Mouse (Mus musculus) forebrain, embryonic 13.5 days (tissue): ENCODE data around the gene Zbed4. TPM values are rescaled to one million over a fixed set of nuclear protein-coding genes. Genes with fewer than 3 reads are reported as not detected.

ENCODE experiments used
- ATAC-seq: fragments of 200-750 bp; cut with Nextera tagmentation; 2 replicates; pipeline ENCODE4 v1.8.0; 2017
- H3K27ac ChIP-seq: fragments of 300-500 bp; sonication (generic); 2 replicates; pipeline ENCODE4 v1.5.1; 2015; ENCODE audit warnings: inconsistent platforms, mild to moderate bottlenecking, moderate library complexity
- H3K27me3 ChIP-seq: fragments of 300-500 bp; sonication (generic); 2 replicates; pipeline ENCODE4 v1.6.1; 2015; ENCODE audit warnings: mild to moderate bottlenecking, inconsistent platforms
- H3K36me3 ChIP-seq: fragments of 300-500 bp; sonication (generic); 2 replicates; pipeline ENCODE4 v1.6.1; 2015; ENCODE audit warnings: mild to moderate bottlenecking, inconsistent platforms; ENCODE audit not compliant: poor library complexity, severe bottlenecking
- H3K4me1 ChIP-seq: fragments of 300-500 bp; sonication (generic); 2 replicates; pipeline ENCODE4 v1.6.1; 2015; ENCODE audit warnings: inconsistent platforms
- H3K4me2 ChIP-seq: fragments of 300-500 bp; sonication (generic); 2 replicates; pipeline ENCODE4 v1.6.1; 2015; ENCODE audit warnings: inconsistent platforms, mild to moderate bottlenecking, moderate library complexity
- H3K4me3 ChIP-seq: fragments of 300-500 bp; sonication (generic); 2 replicates; pipeline ENCODE4 v1.5.1; 2015; ENCODE audit warnings: mild to moderate bottlenecking, inconsistent platforms
- H3K9ac ChIP-seq: fragments of 300-500 bp; sonication (generic); 2 replicates; pipeline ENCODE4 v1.6.1; 2015; ENCODE audit warnings: mild to moderate bottlenecking, inconsistent platforms
- H3K9me3 ChIP-seq: fragments of 300-500 bp; sonication (generic); replicated peaks from 2 replicates; pipeline ENCODE4 v1.6.1; 2016; ENCODE audit warnings: inconsistent platforms
- WGBS: fragments of 180-500 bp; shearing (Covaris S2); methylation state at CpG from one replicate; pipeline ENCODE4 v1.1.7; 2015; 5-methylcytosine and 5-hydroxymethylcytosine counted together
- polyA plus RNA-seq: library from polyadenylated mRNA; unstranded; fragments of >200 nt; fragmentation: Nextera tagmentation; extraction: Ambion mirVana; gene quantifications from 2 replicates; pipeline ENCODE4 v1.2.1, GENCODE M21; 2015

The Zbed4 gene
- polyA plus RNA-seq, 1 experiment from 2014 or later = 29.1 TPM

- H3K36me3 ChIP-seq = peaks cover 48% of the 10 kb centered on the region
- under 1% methylated on average over 87 of the region's 88 CpGs for WGBS
- peak; percentile 99 for ATAC-seq
These were observed 67.8 kb downstream of the Zbed4 start, which contains the start of the genes Alg12 and Creld2 for GRCm38 (mm10) chr15:88819026-88819905. TSS of gene Alg12 (minus strand) at chr15:88819318. TSS of gene Creld2 (plus strand) at chr15:88819646.

GRCm38 (mm10) chr15:88819906-88820303 is 68.4 kb downstream of the Zbed4 start:
- Histone ChIP-seq H3K9me3 (no peaks in the 10 kb centered on the region), H3K4me3 (peak overlapping the region; percentile 76), H3K36me3 (peaks cover 48% of the 10 kb centered on the region), H3K9ac (peak overlapping the region; percentile 84), H3K27me3 (no peaks in the 10 kb centered on the region), H3K4me2 (peak overlapping the region; percentile 95), H3K27ac (peak overlapping the region; percentile 21; the same call in 1 of the 2 replicates), H3K4me1 (peaks cover 27% of the 10 kb centered on the region)
- WGBS = under 1% methylated on average over 23 of the region's 23 CpGs
- ATAC-seq = no peak

More at GRCm38 (mm10) chr15:88819026-88819905, 67.8 kb downstream of the Zbed4 start, which contains the start of the genes Alg12 and Creld2:
- Histone ChIP-seq H3K27me3 (no peaks in the 10 kb centered on the region), H3K9me3 (no peaks in the 10 kb centered on the region), H3K27ac (peak within 1 kb of the TSS; percentile 73), H3K9ac (peak within 1 kb of the TSS; percentile 88), H3K4me2 (peak within 1 kb of the TSS; percentile 95), H3K4me1 (peaks cover 27% of the 10 kb centered on the region), H3K4me3 (peak within 1 kb of the TSS; percentile 76)

- H3K4me1 ChIP-seq = peaks cover 27% of the 10 kb centered on the region
- H3K9me3 ChIP-seq = no peaks in the 10 kb centered on the region
- no peak overlapping the region for H3K4me3 ChIP-seq
- H3K9ac ChIP-seq = no peak overlapping the region
- no peak overlapping the region for H3K4me2 ChIP-seq
- H3K27me3 ChIP-seq = no peaks in the 10 kb centered on the region
- ATAC-seq = no peak
- WGBS = 84% methylated on average over 7 of the region's 7 CpGs
- peaks cover 49% of the 10 kb centered on the region for H3K36me3 ChIP-seq
- no peak overlapping the region for H3K27ac ChIP-seq
These were observed 69.9 kb downstream of the Zbed4 start for GRCm38 (mm10) chr15:88821403-88821802.

- Histone ChIP-seq H3K9ac (no peak overlapping the region), H3K27me3 (no peaks in the 10 kb centered on the region), H3K4me1 (peaks cover 27% of the 10 kb centered on the region), H3K9me3 (no peaks in the 10 kb centered on the region), H3K4me3 (no peak overlapping the region), H3K27ac (no peak overlapping the region), H3K36me3 (peaks cover 61% of the 10 kb centered on the region), H3K4me2 (no peak overlapping the region)
- ATAC-seq = no peak
- 95% methylated on average over 7 of the region's 7 CpGs for WGBS
These were observed 71.1 kb downstream of the Zbed4 start for GRCm38 (mm10) chr15:88822513-88822912.

- Histone ChIP-seq H3K27ac (no peak overlapping the region), H3K9me3 (no peaks in the 10 kb centered on the region), H3K27me3 (no peaks in the 10 kb centered on the region), H3K36me3 (peaks cover 64% of the 10 kb centered on the region), H3K4me1 (peaks cover 22% of the 10 kb centered on the region), H3K4me3 (no peak overlapping the region), H3K4me2 (no peak overlapping the region), H3K9ac (no peak overlapping the region)
- 94% methylated on average over 5 of the region's 5 CpGs for WGBS
- ATAC-seq = no peak
These were observed 71.9 kb downstream of the Zbed4 start for GRCm38 (mm10) chr15:88823376-88823775.

- Histone ChIP-seq H3K4me1 (0 out of 2 replicates have a peak, but pooled peaks cover 4% of the 10 kb centered on the region), H3K27me3 (no peaks in the 10 kb centered on the region), H3K9ac (no peak overlapping the region), H3K4me2 (no peak overlapping the region), H3K27ac (no peak overlapping the region), H3K4me3 (no peak overlapping the region), H3K9me3 (no peaks in the 10 kb centered on the region), H3K36me3 (peaks cover 54% of the 10 kb centered on the region)
- WGBS = 93% methylated on average over 6 of the region's 6 CpGs
- no peak for ATAC-seq
These were observed 76.0 kb downstream of the Zbed4 start for GRCm38 (mm10) chr15:88827466-88827865.

GRCm38 (mm10) chr15:88827991-88828799 is 76.7 kb downstream of the Zbed4 start:
- peaks cover 47% of the 10 kb centered on the region for H3K36me3 ChIP-seq
- WGBS = 24% methylated on average over 9 of the region's 9 CpGs
- H3K27ac ChIP-seq = no peak overlapping the region
- ATAC-seq = peak; percentile 46
- H3K4me3 ChIP-seq = no peak overlapping the region
- H3K4me1 ChIP-seq = 0 out of 2 replicates have a peak, but pooled peaks cover 4% of the 10 kb centered on the region
- H3K27me3 ChIP-seq = no peaks in the 10 kb centered on the region
- no peaks in the 10 kb centered on the region for H3K9me3 ChIP-seq
- no peak overlapping the region for H3K9ac ChIP-seq
- no peak overlapping the region for H3K4me2 ChIP-seq

- Histone ChIP-seq H3K9ac (no peak overlapping the region), H3K27ac (no peak overlapping the region), H3K27me3 (no peaks in the 10 kb centered on the region), H3K36me3 (peaks cover 38% of the 10 kb centered on the region), H3K4me2 (no peak overlapping the region), H3K4me3 (no peak overlapping the region), H3K4me1 (0 out of 2 replicates have a peak, but pooled peaks cover 4% of the 10 kb centered on the region), H3K9me3 (no peaks in the 10 kb centered on the region)
- ATAC-seq = peak; percentile 91
- WGBS = 57% methylated on average over 17 of the region's 17 CpGs
These were observed 77.6 kb downstream of the Zbed4 start for GRCm38 (mm10) chr15:88828800-88829705.

GRCm38 (mm10) chr15:88829791-88830440 is 78.5 kb downstream of the Zbed4 start:
- 76% methylated on average over 6 of the region's 6 CpGs for WGBS
- no peak overlapping the region for H3K4me2 ChIP-seq
- no peaks in the 10 kb centered on the region for H3K9me3 ChIP-seq
- peaks cover 29% of the 10 kb centered on the region for H3K36me3 ChIP-seq
- 0 out of 2 replicates have a peak, but pooled peaks cover 4% of the 10 kb centered on the region for H3K4me1 ChIP-seq
- no peaks in the 10 kb centered on the region for H3K27me3 ChIP-seq
- no peak overlapping the region for H3K27ac ChIP-seq
- H3K9ac ChIP-seq = no peak overlapping the region
- H3K4me3 ChIP-seq = no peak overlapping the region
- no peak for ATAC-seq

- 0 out of 2 replicates have a peak, but pooled peaks cover 4% of the 10 kb centered on the region for H3K4me1 ChIP-seq
- H3K9me3 ChIP-seq = no peaks in the 10 kb centered on the region
- no peak overlapping the region for H3K4me3 ChIP-seq
- H3K36me3 ChIP-seq = peaks cover 22% of the 10 kb centered on the region
- 86% methylated on average over 5 of the region's 5 CpGs for WGBS
- no peak overlapping the region for H3K4me2 ChIP-seq
- ATAC-seq = no peak
- H3K27ac ChIP-seq = no peak overlapping the region
- no peak overlapping the region for H3K9ac ChIP-seq
- H3K27me3 ChIP-seq = no peaks in the 10 kb centered on the region
These were observed 79.2 kb downstream of the Zbed4 start for GRCm38 (mm10) chr15:88830696-88831095.

- no peak overlapping the region for H3K9ac ChIP-seq
- no peaks in the 10 kb centered on the region for H3K27me3 ChIP-seq
- H3K9me3 ChIP-seq = no peaks in the 10 kb centered on the region
- no peak overlapping the region for H3K27ac ChIP-seq
- no peak for ATAC-seq
- WGBS = 66% methylated on average over 5 of the region's 5 CpGs
- H3K4me3 ChIP-seq = no peak overlapping the region
- no peak overlapping the region for H3K4me2 ChIP-seq
- H3K4me1 ChIP-seq = 0 out of 2 replicates have a peak, but pooled peaks cover 4% of the 10 kb centered on the region
- peaks cover 14% of the 10 kb centered on the region for H3K36me3 ChIP-seq
These were observed 80.0 kb downstream of the Zbed4 start for GRCm38 (mm10) chr15:88831482-88831881.
